Mouse (Mus musculus) lung, embryonic 14.5 days (tissue): ENCODE measurements around the gene Fam168a. TPM values are rescaled to one million over a fixed set of nuclear protein-coding genes. Genes with fewer than 3 reads are reported as not detected.

Experiments used
- ATAC-seq: fragments of 200-750 bp; cut with Nextera tagmentation; 2 replicates; pipeline ENCODE4 v1.8.0; 2017; ENCODE audit warnings: mild to moderate bottlenecking, moderate TSS enrichment, moderate library complexity; ENCODE audit not compliant: insufficient read depth
- DNase-seq: peaks from one replicate; pipeline ENCODE4 v3.0.0-alpha.2; 2015
- H3K27ac ChIP-seq: fragments of 300-500 bp; sonication (generic); 2 replicates; pipeline ENCODE4 v1.5.1; 2014; ENCODE audit warnings: low read depth, mild to moderate bottlenecking, moderate library complexity
- H3K27me3 ChIP-seq: fragments of 300-500 bp; sonication (generic); 2 replicates; pipeline ENCODE4 v1.6.1; 2014; ENCODE audit warnings: low read length, control low read depth; ENCODE audit not compliant: insufficient read depth
- H3K36me3 ChIP-seq: fragments of 300-500 bp; sonication (generic); 2 replicates; pipeline ENCODE4 v1.6.1; 2014; ENCODE audit warnings: control low read depth; ENCODE audit not compliant: insufficient read depth
- H3K4me1 ChIP-seq: fragments of 300-500 bp; sonication (generic); 2 replicates; pipeline ENCODE4 v1.6.1; 2014; ENCODE audit warnings: antibody characterized with exemption, control low read depth; ENCODE audit not compliant: insufficient read depth
- H3K4me2 ChIP-seq: fragments of 300-500 bp; sonication (generic); 2 replicates; pipeline ENCODE4 v1.6.1; 2014; ENCODE audit warnings: mild to moderate bottlenecking
- H3K4me3 ChIP-seq: fragments of 300-500 bp; sonication (generic); 2 replicates; pipeline ENCODE4 v1.5.1; 2014; ENCODE audit warnings: low read depth, low read length
- H3K9ac ChIP-seq: fragments of 300-500 bp; sonication (generic); 2 replicates; pipeline ENCODE4 v1.6.1; 2014
- H3K9me3 ChIP-seq: fragments of 300-500 bp; sonication (generic); 2 replicates; pipeline ENCODE4 v1.6.1; 2016; ENCODE audit warnings: low read depth, low read length, control low read depth
- CTCF ChIP-seq: IDR thresholded peaks from 2 replicates; pipeline ENCODE4 v1.5.1; 2016; ENCODE audit warnings: antibody characterized with exemption, low read depth
- whole genome bisulfite sequencing: fragments of 180-500 bp; shearing (Covaris S2); extraction: QIAGEN DNeasy Blood & Tissue Kit; methylation state at CpG from one replicate; pipeline ENCODE4 v1.1.7; 2014; 5-methylcytosine and 5-hydroxymethylcytosine counted together
- polyA plus RNA-seq: library from polyadenylated mRNA; unstranded; fragments of >200 nt; fragmentation: Nextera tagmentation; extraction: Ambion mirVana; gene quantifications from 2 replicates; pipeline ENCODE4 v1.2.1, GENCODE M21; 2014

Gene Fam168a
- polyA plus RNA-seq, 1 experiment from 2014 or later = 42.8 TPM

- no peak overlapping the region for H3K4me3 ChIP-seq
- H3K4me2 ChIP-seq = no peak overlapping the region
- H3K9ac ChIP-seq = no peak overlapping the region
- WGBS = 86% methylated on average over 1 of the region's 1 CpGs
- H3K9me3 ChIP-seq = no peaks in the 10 kb centered on the region
- TF ChIP-seq CTCF = no peak
- no peaks in the 10 kb centered on the region for H3K4me1 ChIP-seq
- H3K27ac ChIP-seq = no peak overlapping the region
- peaks cover 33% of the 10 kb centered on the region for H3K36me3 ChIP-seq
- DNase-seq = no peak
- H3K27me3 ChIP-seq = no peaks in the 10 kb centered on the region
- no peak for ATAC-seq
These were observed 127.4 kb downstream of the Fam168a start for GRCm38 (mm10) chr7:100833859-100834258.

GRCm38 (mm10) chr7:100835168-100835567, 128.7 kb downstream of the Fam168a start:
- no peak for DNase-seq
- Histone ChIP-seq H3K9me3 (no peaks in the 10 kb centered on the region), H3K27me3 (no peaks in the 10 kb centered on the region), H3K9ac (no peak overlapping the region), H3K27ac (no peak overlapping the region), H3K4me1 (no peaks in the 10 kb centered on the region), H3K36me3 (peaks cover 33% of the 10 kb centered on the region), H3K4me3 (no peak overlapping the region), H3K4me2 (no peak overlapping the region)
- TF ChIP-seq CTCF = no peak
- 82% methylated on average over 7 of the region's 7 CpGs for WGBS
- no peak for ATAC-seq

DNA sequence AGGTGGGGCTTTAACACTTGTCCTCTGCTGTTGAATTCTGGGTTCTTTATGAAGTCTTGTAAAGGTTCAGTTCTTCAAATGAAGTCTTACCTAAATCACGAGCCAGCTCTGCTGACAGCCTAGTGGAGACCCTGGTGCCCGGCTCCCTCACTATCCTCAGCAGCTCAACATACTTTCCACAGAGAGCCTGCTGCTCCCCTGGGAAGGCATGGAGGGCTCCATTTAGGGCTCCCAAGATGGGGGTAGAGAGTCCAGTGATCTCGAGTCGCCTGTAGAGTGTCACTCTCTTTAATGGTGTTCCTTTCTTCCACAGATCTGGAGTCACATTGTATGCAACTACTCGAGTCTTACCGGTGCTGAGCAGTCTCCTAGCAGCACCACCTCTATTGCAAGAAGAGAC, 129.3 kb downstream of the Fam168a start:
- WGBS = 80% methylated on average over 6 of the region's 6 CpGs
- no peak for TF ChIP-seq CTCF
- no peaks in the 10 kb centered on the region for H3K9me3 ChIP-seq

DNA sequence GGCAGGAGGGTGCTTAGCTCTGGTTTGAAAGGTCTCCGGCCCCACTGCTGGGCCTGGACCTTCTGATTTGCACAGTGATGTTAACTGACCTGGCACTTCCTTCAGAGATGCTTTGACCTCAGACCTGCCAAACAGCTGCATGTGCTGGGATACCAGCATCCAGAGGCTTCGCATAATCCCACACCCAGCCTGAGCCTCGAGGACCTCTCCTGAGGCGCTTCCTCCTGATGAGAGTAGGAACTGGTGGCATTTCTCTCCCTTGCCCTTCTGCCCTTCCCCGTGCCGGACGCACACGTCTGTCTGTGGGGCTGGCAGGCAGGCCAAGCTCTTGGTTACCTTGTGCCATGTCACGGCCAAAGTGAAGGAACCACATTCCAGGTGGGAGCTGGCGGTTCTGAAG, 130.2 kb downstream of the Fam168a start:
- ATAC-seq (no peak), DNase-seq (no peak)
- Histone ChIP-seq H3K9me3 (no peaks in the 10 kb centered on the region), H3K36me3 (peaks cover 33% of the 10 kb centered on the region), H3K27me3 (no peaks in the 10 kb centered on the region), H3K27ac (no peak overlapping the region), H3K4me3 (no peak overlapping the region), H3K9ac (no peak overlapping the region), H3K4me2 (no peak overlapping the region), H3K4me1 (no peaks in the 10 kb centered on the region)
- WGBS = 86% methylated on average over 10 of the region's 10 CpGs
- TF ChIP-seq CTCF = no peak

More for the DNA sequence above, 129.3 kb downstream of the Fam168a start:
- no peak for ATAC-seq
- H3K27me3 ChIP-seq = no peaks in the 10 kb centered on the region
- H3K36me3 ChIP-seq = peaks cover 33% of the 10 kb centered on the region
- no peak overlapping the region for H3K4me2 ChIP-seq
- no peak overlapping the region for H3K4me3 ChIP-seq
- no peak for DNase-seq
- no peak overlapping the region for H3K9ac ChIP-seq
- no peaks in the 10 kb centered on the region for H3K4me1 ChIP-seq
- no peak overlapping the region for H3K27ac ChIP-seq

- peaks cover 33% of the 10 kb centered on the region for H3K36me3 ChIP-seq
- H3K4me2 ChIP-seq = no peak overlapping the region
- H3K4me1 ChIP-seq = no peaks in the 10 kb centered on the region
- ATAC-seq (no peak), DNase-seq (no peak)
- H3K27me3 ChIP-seq = no peaks in the 10 kb centered on the region
- WGBS = 70% methylated on average over 1 of the region's 1 CpGs
- no peak overlapping the region for H3K4me3 ChIP-seq
- no peak overlapping the region for H3K9ac ChIP-seq
- no peak for TF ChIP-seq CTCF
- H3K9me3 ChIP-seq = no peaks in the 10 kb centered on the region
- H3K27ac ChIP-seq = no peak overlapping the region
These were observed 131.3 kb downstream of the Fam168a start for GRCm38 (mm10) chr7:100837701-100838100.

- Histone ChIP-seq H3K36me3 (peaks cover 22% of the 10 kb centered on the region; the same call in 1 of the 2 replicates), H3K9me3 (no peaks in the 10 kb centered on the region), H3K9ac (no peak overlapping the region), H3K27ac (no peak overlapping the region), H3K4me3 (no peak overlapping the region), H3K4me1 (peaks cover under 1% of the 10 kb centered on the region; the same call in 1 of the 2 replicates), H3K4me2 (no peak overlapping the region), H3K27me3 (no peaks in the 10 kb centered on the region)
- no peak for TF ChIP-seq CTCF
- 63% methylated on average over 6 of the region's 6 CpGs for whole genome bisulfite sequencing
- no peak for ATAC-seq
- DNase-seq = no peak
These were observed 133.4 kb downstream of the Fam168a start for GRCm38 (mm10) chr7:100839632-100840402.

GRCm38 (mm10) chr7:100840906-100841305, 134.5 kb downstream of the Fam168a start:
- Histone ChIP-seq H3K27me3 (no peaks in the 10 kb centered on the region), H3K27ac (no peak overlapping the region), H3K4me3 (no peak overlapping the region), H3K36me3 (peaks cover 14% of the 10 kb centered on the region; the same call in 1 of the 2 replicates), H3K4me2 (no peak overlapping the region), H3K4me1 (peaks cover 7% of the 10 kb centered on the region), H3K9ac (no peak overlapping the region), H3K9me3 (no peaks in the 10 kb centered on the region)
- no peak for DNase-seq
- 93% methylated on average over 1 of the region's 1 CpGs for WGBS
- no peak for TF ChIP-seq CTCF
- ATAC-seq = no peak
